Mouse (Mus musculus): ENCODE results near the gene 2610301B20Rik. TPM values are rescaled to one million over a fixed set of nuclear protein-coding genes. Genes with fewer than 3 reads are reported as not detected.

The 2610301B20Rik gene
- polyA plus RNA-seq, 1 experiment from 2014 or later = 43.3 TPM

GRCm38 (mm10) chr4:10928158-10928557 lies 53.9 kb downstream of the 2610301B20Rik start:
- H3K9me3 ChIP-seq (replicated peaks) = no peaks in the 10 kb centered on the region
- no peak for ATAC-seq (ENCODE audit: low FRiP score)
- no peak overlapping the region for H3K4me2 ChIP-seq (replicated peaks)
- no peaks in the 10 kb centered on the region for H3K36me3 ChIP-seq
- WGBS = 95% methylated on average over 6 of the region's 6 CpGs
- no peaks in the 10 kb centered on the region for H3K27me3 ChIP-seq
- H3K4me1 ChIP-seq = no peaks in the 10 kb centered on the region
- H3K4me3 ChIP-seq = no peak overlapping the region
- H3K9ac ChIP-seq = no peak overlapping the region
- no peak overlapping the region for H3K27ac ChIP-seq

GRCm38 (mm10) chr4:10929726-10930125 lies 55.4 kb downstream of the 2610301B20Rik start:
- H3K4me1 ChIP-seq = no peaks in the 10 kb centered on the region
- 87% methylated on average over 3 of the region's 3 CpGs for WGBS
- H3K36me3 ChIP-seq = no peaks in the 10 kb centered on the region
- no peak overlapping the region for H3K27ac ChIP-seq
- no peaks in the 10 kb centered on the region for H3K9me3 ChIP-seq (replicated peaks)
- no peaks in the 10 kb centered on the region for H3K27me3 ChIP-seq
- H3K4me2 ChIP-seq (replicated peaks) = no peak overlapping the region
- no peak for ATAC-seq (ENCODE audit: low FRiP score)
- H3K4me3 ChIP-seq = no peak overlapping the region
- H3K9ac ChIP-seq = no peak overlapping the region

GRCm38 (mm10) chr4:10931040-10931439 lies 56.7 kb downstream of the 2610301B20Rik start:
- Histone ChIP-seq H3K27ac (no peak overlapping the region), H3K4me2 (replicated peaks) (no peak overlapping the region), H3K9ac (no peak overlapping the region), H3K4me3 (no peak overlapping the region), H3K36me3 (no peaks in the 10 kb centered on the region), H3K27me3 (no peaks in the 10 kb centered on the region), H3K9me3 (replicated peaks) (no peaks in the 10 kb centered on the region), H3K4me1 (no peaks in the 10 kb centered on the region)
- WGBS = 90% methylated on average over 9 of the region's 9 CpGs
- ATAC-seq (ENCODE audit: low FRiP score) = no peak

GRCm38 (mm10) chr4:10932091-10932745 lies 57.9 kb downstream of the 2610301B20Rik start:
- Histone ChIP-seq H3K4me1 (no peaks in the 10 kb centered on the region), H3K9ac (no peak overlapping the region), H3K4me2 (replicated peaks) (no peak overlapping the region), H3K27ac (no peak overlapping the region), H3K27me3 (no peaks in the 10 kb centered on the region), H3K9me3 (replicated peaks) (no peaks in the 10 kb centered on the region), H3K4me3 (no peak overlapping the region), H3K36me3 (no peaks in the 10 kb centered on the region)
- no peak for ATAC-seq (ENCODE audit: low FRiP score)
- WGBS = 32% methylated on average over 4 of the region's 4 CpGs

- no peak overlapping the region for H3K9ac ChIP-seq
- no peak overlapping the region for H3K27ac ChIP-seq
- no peak overlapping the region for H3K4me2 ChIP-seq (replicated peaks)
- H3K36me3 ChIP-seq = no peaks in the 10 kb centered on the region
- no peak for ATAC-seq (ENCODE audit: low FRiP score)
- no peaks in the 10 kb centered on the region for H3K4me1 ChIP-seq
- WGBS = 73% methylated on average over 5 of the region's 5 CpGs
- no peak overlapping the region for H3K4me3 ChIP-seq
- no peaks in the 10 kb centered on the region for H3K27me3 ChIP-seq
- no peaks in the 10 kb centered on the region for H3K9me3 ChIP-seq (replicated peaks)
Measured at GRCm38 (mm10) chr4:10932782-10933181, 58.5 kb downstream of the 2610301B20Rik start.

GRCm38 (mm10) chr4:10936766-10937165 lies 62.5 kb downstream of the 2610301B20Rik start:
- Histone ChIP-seq H3K27me3 (no peaks in the 10 kb centered on the region), H3K9me3 (replicated peaks) (no peaks in the 10 kb centered on the region), H3K4me2 (replicated peaks) (no peak overlapping the region), H3K27ac (no peak overlapping the region), H3K4me3 (no peak overlapping the region), H3K4me1 (no peaks in the 10 kb centered on the region), H3K9ac (no peak overlapping the region), H3K36me3 (no peaks in the 10 kb centered on the region)
- WGBS = 83% methylated on average over 4 of the region's 4 CpGs
- ATAC-seq (ENCODE audit: low FRiP score) = no peak

Small RNA genes lying within 50 kb of the gene (microRNA-seq; reads per million reads assigned to microRNA genes)
- gene Mir3471-1 (not detected), gene n-TSaga9 (2.4 reads per million)
